17 mouse cellular contexts compared by ENCODE assay signal in genomic region chr15:79903963-79904362, GRCm38 (mm10).
"Had no signal": no experiment of that assay in that cellular context is flagged by ENCODE, and none has a peak within 500 bp of the region (broad histone marks: within the 10 kb centered on the region; RNA-seq: fewer than 3 reads in every experiment).

No protein-coding gene starts in this region.

- DNase-seq: liver, postnatal 0 days; lung, adult 2 months; lung, postnatal 14 days; lung, postnatal 36 days; right cerebral cortex, postnatal 14 days; thymus, adult 2 months; thymus, postnatal 36 days had no signal

- ATAC-seq: liver, postnatal 0 days; lung, postnatal 0 days; midbrain, embryonic 13.5 days; midbrain, embryonic 15.5 days had no signal

- H3K27ac ChIP-seq: liver, embryonic 15.5 days; lung, embryonic 15.5 days; macrophage; midbrain, embryonic 13.5 days; midbrain, embryonic 15.5 days; neural tube, embryonic 12.5 days; stomach, embryonic 15.5 days had no signal

- H3K36me3 ChIP-seq: lung, embryonic 15.5 days; midbrain, embryonic 13.5 days; midbrain, embryonic 15.5 days; neural tube, embryonic 12.5 days; stomach, embryonic 15.5 days had no signal

- H3K9me3 ChIP-seq: liver, embryonic 15.5 days; lung, embryonic 15.5 days; megakaryocyte, embryonic 14.5 days; midbrain, embryonic 13.5 days; midbrain, embryonic 15.5 days; neural tube, embryonic 12.5 days; stomach, embryonic 15.5 days had no signal

- H3K27me3 ChIP-seq: liver, embryonic 15.5 days; lung, embryonic 15.5 days; megakaryocyte, embryonic 14.5 days; midbrain, embryonic 15.5 days; stomach, embryonic 15.5 days had no signal

- H3K4me2 ChIP-seq: liver, embryonic 15.5 days; lung, embryonic 15.5 days; midbrain, embryonic 11.5 days; midbrain, embryonic 13.5 days; midbrain, embryonic 15.5 days; neural tube, embryonic 12.5 days; stomach, embryonic 15.5 days had no signal

- H3K4me1 ChIP-seq: midbrain, embryonic 13.5 days; midbrain, embryonic 15.5 days; neural tube, embryonic 12.5 days; stomach, embryonic 15.5 days had no signal

- H3K9ac ChIP-seq: liver, embryonic 15.5 days; liver, postnatal 0 days; lung, embryonic 15.5 days; midbrain, embryonic 13.5 days; midbrain, embryonic 15.5 days; neural tube, embryonic 12.5 days; stomach, embryonic 15.5 days had no signal

- H3K4me3 ChIP-seq: liver, embryonic 15.5 days; lung, embryonic 15.5 days; megakaryocyte, embryonic 14.5 days; midbrain, embryonic 13.5 days; midbrain, embryonic 15.5 days; neural tube, embryonic 12.5 days; stomach, embryonic 15.5 days had no signal
